Mouse (Mus musculus): Measurements from ENCODE around the gene Uaca.
A peak's percentile ranks its signal among the peaks of the same experiment; 100 is the strongest.

The Uaca gene

GRCm38 (mm10) chr9:60794210-60794840, at the start of gene Uaca:
Gene Uaca (plus strand): TSS chr9:60794542.
- peak; percentile 95 for DNase-seq

DNA sequence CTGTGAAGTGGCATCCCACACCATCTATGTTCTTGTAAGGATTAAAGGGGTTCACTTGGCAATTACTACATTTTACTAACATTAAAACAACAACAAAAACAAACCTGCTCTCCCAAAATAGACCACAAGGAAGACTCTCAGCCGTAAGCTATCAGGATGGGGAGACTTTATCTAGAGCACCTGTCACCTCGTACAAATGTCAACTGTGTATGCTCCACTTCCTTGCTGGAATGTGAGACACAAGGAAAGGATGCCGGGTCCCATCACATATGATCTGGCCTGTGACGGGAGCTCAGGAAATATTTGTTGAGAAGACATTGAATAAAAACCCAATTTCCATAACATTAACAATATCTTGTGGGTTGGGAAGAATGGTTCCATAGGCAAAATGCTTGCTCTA, 49.4 kb upstream of the Uaca start:
- peak; percentile 23 to 43 for DNase-seq

GRCm38 (mm10) chr9:60746561-60746960, 47.8 kb upstream of the Uaca start:
- DNase-seq, result no peak

GRCm38 (mm10) chr9:60747672-60748071, 46.7 kb upstream of the Uaca start:
- no peak for DNase-seq

DNA sequence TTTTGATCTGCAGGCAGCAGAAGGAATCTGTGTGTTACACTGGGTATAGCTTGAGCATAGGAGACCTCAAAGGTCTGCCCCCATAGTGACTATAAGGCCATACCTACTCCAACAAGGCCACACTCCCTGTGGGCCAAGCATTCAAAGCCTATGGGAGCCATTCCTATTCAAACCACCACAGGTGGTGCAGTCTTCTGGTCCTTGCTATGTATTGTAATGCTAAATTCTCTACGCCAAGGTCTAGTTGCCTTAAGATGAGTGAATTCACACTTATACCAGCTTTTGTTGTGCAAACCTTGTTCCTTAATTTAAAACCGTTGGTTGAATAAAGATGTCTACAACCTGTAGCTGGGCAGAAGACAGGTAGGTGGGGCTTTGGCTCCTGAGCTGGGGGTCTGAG, 46.2 kb upstream of the Uaca start:
- no peak for DNase-seq

- DNase-seq, result peak in 1 of 2 experiments; percentile 36
These were observed 45.2 kb upstream of the Uaca start for GRCm38 (mm10) chr9:60749105-60749504.

DNA sequence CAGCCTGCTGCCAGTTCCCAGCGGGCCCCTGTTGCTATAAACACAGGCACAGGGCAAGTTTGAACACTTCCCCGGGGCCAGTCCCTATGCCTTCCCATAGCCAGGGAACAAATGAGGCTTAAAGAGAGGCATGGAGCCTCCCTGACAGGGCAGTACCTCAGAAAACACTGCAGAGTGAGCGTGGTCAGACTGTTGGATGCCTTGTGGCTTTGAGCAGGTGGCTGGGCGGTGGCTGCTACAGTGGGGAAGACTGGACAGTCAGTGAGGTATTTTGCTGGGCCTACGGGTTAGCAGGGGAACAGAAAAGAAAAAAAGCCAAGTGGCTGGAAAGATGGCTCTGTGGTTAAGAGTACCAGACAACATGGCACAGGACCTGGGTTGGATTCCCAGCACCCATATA, 43.2 kb upstream of the Uaca start:
- DNase-seq, result no peak

DNA sequence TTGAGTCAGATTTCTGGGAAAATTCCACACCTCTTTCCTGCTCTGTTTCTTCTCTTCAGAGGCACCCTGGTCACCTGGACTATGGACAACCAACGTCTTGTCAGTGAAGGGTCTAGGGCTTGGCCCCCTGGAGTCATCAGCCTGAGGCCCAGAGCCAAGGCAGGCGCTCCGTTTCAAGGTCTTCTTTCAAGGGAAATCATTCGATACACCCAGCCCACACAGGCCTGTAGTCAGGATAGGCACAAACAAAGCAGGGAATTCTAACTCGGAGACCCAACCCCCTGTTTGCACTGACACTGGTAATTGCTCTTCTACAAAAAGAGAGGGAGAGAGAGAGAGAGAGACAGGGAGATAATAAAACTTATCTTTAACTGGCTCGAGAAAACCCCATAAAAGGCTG, 42.4 kb upstream of the Uaca start:
- DNase-seq, result no peak

DNA sequence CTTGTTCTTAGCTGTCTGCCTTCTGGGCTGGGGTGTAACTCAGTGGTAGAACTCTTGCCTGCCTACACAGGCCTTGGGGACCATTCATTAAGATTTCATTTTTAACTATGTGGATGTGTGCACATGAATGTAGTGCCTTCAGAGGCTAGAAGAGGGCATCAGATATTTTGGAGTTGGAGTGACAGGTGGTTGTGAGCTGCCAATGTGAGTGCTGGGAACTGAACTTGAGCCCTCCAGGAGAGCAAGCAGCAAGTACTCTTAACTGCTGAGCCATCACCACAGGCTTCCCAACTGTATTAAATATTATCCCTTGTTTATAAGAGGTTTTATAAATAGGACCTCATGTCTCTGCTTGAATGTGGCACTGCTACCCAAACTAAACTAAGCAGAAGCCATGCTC, 41.7 kb upstream of the Uaca start:
- no peak for DNase-seq

- peak; percentile 85 to 89 for DNase-seq
These were observed 38.1 kb upstream of the Uaca start for GRCm38 (mm10) chr9:60756258-60756657.

GRCm38 (mm10) chr9:60756866-60757740, 37.2 kb upstream of the Uaca start:
- peak; percentile 52 to 62 for DNase-seq

- DNase-seq, result no peak
These were observed 36.5 kb upstream of the Uaca start for GRCm38 (mm10) chr9:60757817-60758216.

GRCm38 (mm10) chr9:60759436-60760007, 34.8 kb upstream of the Uaca start:
- DNase-seq, result peak; percentile 44 to 53

DNA sequence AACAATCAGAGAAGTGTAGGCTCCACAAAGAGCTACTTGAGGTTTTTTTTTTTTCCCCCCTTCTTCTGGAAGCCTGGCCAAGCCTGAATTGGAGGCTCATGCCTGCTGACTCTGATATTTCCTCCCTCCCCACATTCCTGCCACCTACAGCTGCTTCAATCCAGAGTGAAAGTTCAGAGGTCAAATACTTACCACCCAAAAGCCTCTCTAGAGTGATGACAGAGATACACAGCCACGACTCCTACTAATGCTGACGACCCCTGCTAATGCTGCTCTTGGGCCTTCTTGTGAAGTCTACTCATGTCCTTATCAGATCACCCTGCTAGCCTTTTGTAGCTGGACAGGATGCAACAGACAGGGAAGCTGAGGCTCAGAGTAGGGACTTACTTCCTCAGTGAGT, 29.2 kb upstream of the Uaca start:
- DNase-seq, result no peak

GRCm38 (mm10) chr9:60768393-60768792, 25.9 kb upstream of the Uaca start:
- peak; percentile 29 to 44 for DNase-seq

GRCm38 (mm10) chr9:60769711-60770111, 24.6 kb upstream of the Uaca start:
- DNase-seq, result no peak

DNA sequence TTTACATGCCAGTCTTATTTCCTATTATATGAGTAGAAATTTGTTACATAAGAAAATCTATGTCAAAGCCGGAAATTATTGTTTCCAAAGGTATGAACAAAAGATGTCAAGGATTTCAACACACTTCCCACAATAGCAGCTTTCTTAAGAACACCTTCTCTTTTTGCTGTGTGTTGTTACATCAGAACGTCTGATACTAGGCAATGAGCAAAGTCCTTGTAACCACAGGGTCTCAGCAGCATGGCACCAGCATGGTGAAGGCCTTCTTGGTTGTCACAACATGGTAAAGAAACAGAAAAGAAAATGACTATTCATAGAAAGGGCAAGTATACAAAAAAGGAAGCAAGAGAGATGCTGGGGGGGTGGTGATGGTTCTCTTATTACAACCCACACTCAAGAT, 20.6 kb upstream of the Uaca start:
- DNase-seq, result no peak

DNA sequence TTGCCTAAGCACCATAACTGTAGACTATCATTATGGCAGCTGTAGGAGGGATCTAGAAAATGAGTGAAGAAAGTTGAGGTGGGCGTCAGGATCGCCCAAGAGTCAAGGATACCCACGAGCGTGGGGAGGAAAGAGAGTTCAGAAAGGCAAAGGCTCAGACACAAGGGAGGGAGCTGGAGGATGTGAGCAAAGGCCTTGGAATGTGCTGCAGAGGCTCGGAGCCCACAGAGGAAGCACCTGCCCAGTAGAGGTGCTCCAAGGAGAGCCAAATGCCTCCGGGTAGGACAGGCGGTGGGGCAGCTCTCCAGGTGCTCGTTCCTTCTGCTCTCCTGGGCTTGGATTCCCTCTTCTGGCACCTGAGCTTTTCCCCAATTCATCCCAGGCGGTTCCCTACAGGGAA, 17.4 kb upstream of the Uaca start:
- no peak for DNase-seq

GRCm38 (mm10) chr9:60782057-60782789, 12.1 kb upstream of the Uaca start:
- no peak for DNase-seq

GRCm38 (mm10) chr9:60785069-60785468, 9.3 kb upstream of the Uaca start:
- DNase-seq, result no peak

DNA sequence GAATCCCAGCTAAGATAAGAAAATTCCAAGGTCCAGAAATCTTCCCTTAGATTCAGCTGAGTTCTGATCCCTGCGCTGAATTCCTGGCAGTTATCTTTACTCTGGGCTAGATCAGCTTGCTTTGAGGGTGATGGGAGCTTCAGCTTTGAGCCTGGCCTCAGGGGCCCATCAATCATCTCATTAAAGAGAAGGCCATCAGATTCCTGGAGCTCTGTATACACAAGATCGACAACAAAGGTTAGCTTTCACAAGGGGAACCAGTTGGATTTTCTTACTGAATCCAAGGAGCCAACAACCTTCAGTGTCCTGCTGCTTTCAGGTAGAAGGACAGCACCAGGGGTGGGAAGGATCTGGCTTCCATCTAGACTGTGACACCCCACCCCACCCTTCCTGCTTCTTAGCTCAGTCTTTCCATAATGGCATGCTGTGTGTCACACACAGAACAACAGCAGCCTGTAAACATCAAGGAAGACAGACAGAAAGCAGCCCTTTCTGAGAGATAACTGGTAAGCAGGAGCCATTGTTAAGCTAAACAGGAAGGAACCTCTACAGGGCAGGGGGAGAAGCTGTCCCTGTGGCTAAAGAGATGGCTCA, 6.7 kb upstream of the Uaca start:
- no peak for DNase-seq

GRCm38 (mm10) chr9:60790282-60790681, 4.1 kb upstream of the Uaca start:
- no peak for DNase-seq

DNA sequence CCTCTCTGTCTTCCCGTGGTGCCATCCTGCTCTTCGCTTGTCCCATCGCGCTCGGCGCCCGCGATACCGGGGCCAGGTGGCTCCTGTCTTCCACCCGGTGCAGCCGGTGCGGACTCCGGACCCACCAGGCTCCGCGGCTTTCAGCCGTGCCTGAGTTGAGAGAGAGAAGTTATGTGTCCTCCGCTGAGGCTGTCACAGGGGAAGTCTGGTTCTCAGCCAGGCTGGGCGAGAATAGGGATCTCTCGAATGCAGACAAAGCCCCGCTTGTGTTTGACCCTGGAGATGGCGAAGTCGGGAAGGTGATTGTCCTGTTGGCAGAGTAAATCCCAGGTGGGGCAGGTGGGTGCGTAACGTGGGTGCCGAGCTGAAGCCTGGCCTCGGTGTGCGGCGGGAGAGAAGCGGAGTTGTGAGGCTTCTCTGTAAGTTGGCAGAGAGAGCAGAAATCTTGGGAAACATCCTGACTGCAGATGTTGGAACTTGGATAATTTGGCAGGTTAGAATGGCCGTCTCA, 554 bp downstream of the Uaca start:
- DNase-seq, result peak in 1 of 2 experiments; percentile 55
